Mouse (Mus musculus) kidney, adult 2 months (tissue): ENCODE measurements around the gene Gm28047.

Source experiments
- CTCF ChIP-seq: fragments of 200-500 bp; conservative IDR thresholded peaks from 2 replicates; pipeline ENCODE4 v1.5.1; 2011; ENCODE audit warnings: low read depth, mild to moderate bottlenecking, control low read depth, low read length, moderate library complexity, mixed read lengths; ENCODE audit not compliant: insufficient read depth, insufficient read length
- POLR2A ChIP-seq: fragments of 200-500 bp; IDR thresholded peaks from one replicate; pipeline ENCODE4 v1.6.1; 2011; ENCODE audit warnings: low read depth, low read length, control low read depth

DNA sequence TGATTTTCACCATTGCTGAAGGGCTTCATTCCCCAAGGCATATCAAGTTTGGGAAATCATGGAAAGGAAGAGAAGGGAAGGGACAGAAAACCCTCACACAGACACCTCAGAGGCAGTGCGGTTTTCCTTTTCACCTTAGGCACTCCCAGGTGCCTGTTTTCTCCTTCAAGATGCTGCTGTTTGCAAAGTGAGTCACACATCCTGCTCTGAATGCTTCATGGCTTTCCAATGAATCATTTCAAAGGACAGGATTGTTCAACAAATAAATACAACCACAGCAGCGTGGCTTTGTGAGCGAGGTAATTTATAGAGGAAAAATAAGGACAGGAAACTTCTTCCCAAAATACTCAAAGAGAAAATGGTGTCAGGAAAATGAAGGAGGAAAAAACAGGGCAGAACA, 52.8 kb downstream of the Gm28047 start:
- TF ChIP-seq POLR2A (no peak), CTCF (no peak)
